20 mouse cellular contexts compared by ENCODE assay signal in the genomic region with DNA sequence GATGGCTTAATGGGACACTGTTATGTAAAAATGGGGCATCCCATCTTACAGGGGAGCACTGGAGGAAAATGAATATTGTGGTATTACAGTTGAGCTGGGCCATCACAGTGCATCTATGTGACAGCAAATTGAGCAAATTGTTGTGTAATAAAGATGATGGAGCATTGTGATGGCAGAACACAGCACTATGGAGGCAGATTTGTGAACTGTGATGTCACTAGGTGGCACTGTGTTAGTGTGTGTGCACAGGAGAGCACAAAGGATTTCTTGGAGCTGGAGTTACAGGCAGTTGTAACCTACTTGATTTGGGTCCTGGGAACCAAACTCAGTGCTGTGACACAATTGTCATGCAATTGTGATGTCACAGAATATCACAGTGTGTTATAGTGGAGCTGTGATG. TPM values are rescaled to one million over a fixed set of nuclear protein-coding genes. Genes with fewer than 3 reads are reported as not detected.
A peak's percentile ranks its signal among the peaks of the same experiment; 100 is the strongest.
DNase-seq lines count a peak whose midpoint lies in the region; ATAC-seq and TF ChIP-seq lines count a peak whose summit lies in the region.
"Had no signal": no experiment of that assay in that cellular context is flagged by ENCODE, and none has a peak within 500 bp of the region (broad histone marks: within the 10 kb centered on the region; RNA-seq: fewer than 3 reads in every experiment).

No protein-coding gene starts in this region.

- ATAC-seq in intestine, postnatal 0 days, result no peak
- no peak for ATAC-seq in intestine, embryonic 16.5 days
- ATAC-seq in midbrain, embryonic 12.5 days (ENCODE audit: low FRiP score, low read depth), result 0 out of 2 replicates have a peak, but pooled peaks have one; percentile 21
- no peak for ATAC-seq in midbrain, embryonic 16.5 days
- ATAC-seq in inflammation-experienced regulatory T-cells, adult 6 months, result no peak

- H3K4me3 ChIP-seq in intestine, postnatal 0 days (ENCODE audit: low read depth, low read length), result no peak overlapping the region
- H3K4me3 ChIP-seq in intestine, embryonic 16.5 days (ENCODE audit: low read length), result no peak overlapping the region
- H3K4me3 ChIP-seq in midbrain, embryonic 12.5 days, result no peak overlapping the region
- no peak overlapping the region for H3K4me3 ChIP-seq in midbrain, embryonic 16.5 days (ENCODE audit: low read depth, low read length)
- H3K4me3 ChIP-seq: heart, embryonic 10.5 days; limb, embryonic 13.5 days had no signal

- H3K27me3 ChIP-seq in intestine, postnatal 0 days (replicated peaks; ENCODE audit: control insufficient read depth, insufficient read depth, low read length), result no peaks in the 10 kb centered on the region
- no peaks in the 10 kb centered on the region for H3K27me3 ChIP-seq in intestine, embryonic 16.5 days (replicated peaks; ENCODE audit: control insufficient read depth, insufficient read depth, low read length)
- no peaks in the 10 kb centered on the region for H3K27me3 ChIP-seq in midbrain, embryonic 12.5 days
- no peaks in the 10 kb centered on the region for H3K27me3 ChIP-seq in midbrain, embryonic 16.5 days (ENCODE audit: control insufficient read depth, insufficient read depth, low read depth, low read length)
- H3K27me3 ChIP-seq: limb, embryonic 13.5 days had no signal

- no peaks in the 10 kb centered on the region for H3K9me3 ChIP-seq in intestine, postnatal 0 days (ENCODE audit: control insufficient read depth)
- H3K9me3 ChIP-seq in intestine, embryonic 16.5 days (ENCODE audit: control insufficient read depth, low read length), result no peaks in the 10 kb centered on the region
- no peaks in the 10 kb centered on the region for H3K9me3 ChIP-seq in midbrain, embryonic 12.5 days
- no peaks in the 10 kb centered on the region for H3K9me3 ChIP-seq in midbrain, embryonic 16.5 days (replicated peaks; ENCODE audit: control insufficient read depth, low read length, poor library complexity, severe bottlenecking)
- H3K9me3 ChIP-seq: heart, embryonic 10.5 days; limb, embryonic 13.5 days had no signal

- H3K4me2 ChIP-seq in intestine, postnatal 0 days (replicated peaks; ENCODE audit: low read depth), result no peak overlapping the region
- no peak overlapping the region for H3K4me2 ChIP-seq in intestine, embryonic 16.5 days (ENCODE audit: low read depth, low read length)
- no peak overlapping the region for H3K4me2 ChIP-seq in midbrain, embryonic 12.5 days (replicated peaks)
- no peak overlapping the region for H3K4me2 ChIP-seq in midbrain, embryonic 16.5 days (ENCODE audit: low read length)
- H3K4me2 ChIP-seq: limb, embryonic 13.5 days had no signal

- H3K27ac ChIP-seq in intestine, postnatal 0 days (ENCODE audit: low read depth, low read length), result no peak overlapping the region
- H3K27ac ChIP-seq in intestine, embryonic 16.5 days (ENCODE audit: low read length), result no peak overlapping the region
- no peak overlapping the region for H3K27ac ChIP-seq in midbrain, embryonic 12.5 days (replicated peaks)
- no peak overlapping the region for H3K27ac ChIP-seq in midbrain, embryonic 16.5 days (ENCODE audit: low read length)
- H3K27ac ChIP-seq: heart, embryonic 10.5 days; limb, embryonic 13.5 days; macrophage had no signal

- DNase-seq in ES-CJ7 (ENCODE audit: low read depth, low spot score), result peak; percentile 34
- DNase-seq in embryo, embryonic 11 days, result peak; percentile 3
- DNase-seq: cerebellum, adult 11-12 months; gastrocnemius, postnatal 36 days; kidney, postnatal 36 days; layer of hippocampus, postnatal 36 days; lung, adult 18-20 months had no signal

- TF ChIP-seq CTCF in intestine, postnatal 0 days (IDR thresholded peaks at IDR 0.05; ENCODE audit: low read depth), result peak; percentile 43

- no peak overlapping the region for H3K9ac ChIP-seq in intestine, postnatal 0 days (ENCODE audit: low read depth, low read length)
- H3K9ac ChIP-seq in intestine, embryonic 16.5 days (ENCODE audit: low read depth, low read length), result no peak overlapping the region
- no peak overlapping the region for H3K9ac ChIP-seq in midbrain, embryonic 12.5 days (replicated peaks)
- no peak overlapping the region for H3K9ac ChIP-seq in midbrain, embryonic 16.5 days (ENCODE audit: low read depth, low read length)
- H3K9ac ChIP-seq: limb, embryonic 13.5 days had no signal

- H3K36me3 ChIP-seq in intestine, postnatal 0 days (ENCODE audit: control insufficient read depth, insufficient read depth), result no peaks in the 10 kb centered on the region
- no peaks in the 10 kb centered on the region for H3K36me3 ChIP-seq in intestine, embryonic 16.5 days (ENCODE audit: control insufficient read depth, insufficient read depth, low read length)
- H3K36me3 ChIP-seq in midbrain, embryonic 12.5 days, result no peaks in the 10 kb centered on the region
- H3K36me3 ChIP-seq in midbrain, embryonic 16.5 days (ENCODE audit: control insufficient read depth, insufficient read depth, low read length), result no peaks in the 10 kb centered on the region
- H3K36me3 ChIP-seq: heart, embryonic 10.5 days; limb, embryonic 13.5 days had no signal

- H3K4me1 ChIP-seq in intestine, postnatal 0 days (replicated peaks; ENCODE audit: control insufficient read depth, insufficient read depth, low read length), result no peaks in the 10 kb centered on the region
- no peaks in the 10 kb centered on the region for H3K4me1 ChIP-seq in intestine, embryonic 16.5 days (ENCODE audit: control insufficient read depth, insufficient read depth, low read length)
- no peaks in the 10 kb centered on the region for H3K4me1 ChIP-seq in midbrain, embryonic 12.5 days
- 0 out of 2 replicates have a peak, but pooled peaks cover 3% of the 10 kb centered on the region for H3K4me1 ChIP-seq in midbrain, embryonic 16.5 days (ENCODE audit: control insufficient read depth, insufficient read depth, low read length)
- H3K4me1 ChIP-seq: heart, embryonic 10.5 days; limb, embryonic 13.5 days had no signal

RNA-seq across cellular contexts. Expression of a gene that starts 12.7 kb away (rescaled TPM):
- polyA plus RNA-seq in intestine, postnatal 0 days (2015; fragmentation: Nextera tagmentation; extraction: Ambion mirVana), result not detected in 2 replicates
- not detected in 2 replicates for polyA plus RNA-seq in intestine, embryonic 16.5 days (2015; fragmentation: Nextera tagmentation; extraction: Ambion mirVana)
- polyA plus RNA-seq in midbrain, embryonic 12.5 days (2016; fragmentation: Nextera tagmentation; extraction: Ambion mirVana), result not detected in 2 replicates
- not detected in 2 replicates for polyA plus RNA-seq in midbrain, embryonic 16.5 days (2015; fragmentation: Nextera tagmentation; extraction: Ambion mirVana)
- not detected for polyA plus RNA-seq in inflammation-experienced regulatory T-cells, adult 6 months (2017; shearing (Covaris generic))
- polyA plus RNA-seq: frontal cortex, adult 2 months; heart, embryonic 10.5 days; intestine, embryonic 14.5 days; limb, embryonic 13.5 days; macrophage; neural tube, embryonic 14.5 days; small intestine, adult 2 months; thymus, postnatal 0 days had no signal

RNA-seq across cellular contexts. Expression of a gene that starts 16.4 kb away (rescaled TPM):
- polyA plus RNA-seq in intestine, postnatal 0 days (2015; fragmentation: Nextera tagmentation; extraction: Ambion mirVana), result not detected in 2 replicates
- polyA plus RNA-seq in intestine, embryonic 16.5 days (2015; fragmentation: Nextera tagmentation; extraction: Ambion mirVana), result not detected in 2 replicates
- polyA plus RNA-seq in midbrain, embryonic 12.5 days (2016; fragmentation: Nextera tagmentation; extraction: Ambion mirVana), result not detected in 2 replicates
- not detected in 2 replicates for polyA plus RNA-seq in midbrain, embryonic 16.5 days (2015; fragmentation: Nextera tagmentation; extraction: Ambion mirVana)
- not detected for polyA plus RNA-seq in inflammation-experienced regulatory T-cells, adult 6 months (2017; shearing (Covaris generic))
- polyA plus RNA-seq: frontal cortex, adult 2 months; heart, embryonic 10.5 days; intestine, embryonic 14.5 days; limb, embryonic 13.5 days; macrophage; neural tube, embryonic 14.5 days; small intestine, adult 2 months; thymus, postnatal 0 days had no signal

RNA-seq across cellular contexts. Expression of a gene that starts 26.5 kb away (rescaled TPM):
- not detected in 2 replicates for polyA plus RNA-seq in intestine, postnatal 0 days (2015; fragmentation: Nextera tagmentation; extraction: Ambion mirVana)
- not detected in 2 replicates for polyA plus RNA-seq in intestine, embryonic 16.5 days (2015; fragmentation: Nextera tagmentation; extraction: Ambion mirVana)
- not detected in 2 replicates for polyA plus RNA-seq in midbrain, embryonic 12.5 days (2016; fragmentation: Nextera tagmentation; extraction: Ambion mirVana)
- polyA plus RNA-seq in midbrain, embryonic 16.5 days (2015; fragmentation: Nextera tagmentation; extraction: Ambion mirVana), result not detected in 2 replicates
- not detected for polyA plus RNA-seq in inflammation-experienced regulatory T-cells, adult 6 months (2017; shearing (Covaris generic))
- polyA plus RNA-seq: frontal cortex, adult 2 months; heart, embryonic 10.5 days; intestine, embryonic 14.5 days; limb, embryonic 13.5 days; macrophage; neural tube, embryonic 14.5 days; small intestine, adult 2 months; thymus, postnatal 0 days had no signal

RNA-seq across cellular contexts. Expression of a gene that starts 34.1 kb away (rescaled TPM):
- not detected in 2 replicates for polyA plus RNA-seq in intestine, postnatal 0 days (2015; fragmentation: Nextera tagmentation; extraction: Ambion mirVana)
- polyA plus RNA-seq in intestine, embryonic 16.5 days (2015; fragmentation: Nextera tagmentation; extraction: Ambion mirVana), result not detected in 2 replicates
- not detected in 2 replicates for polyA plus RNA-seq in midbrain, embryonic 12.5 days (2016; fragmentation: Nextera tagmentation; extraction: Ambion mirVana)
- not detected in 2 replicates for polyA plus RNA-seq in midbrain, embryonic 16.5 days (2015; fragmentation: Nextera tagmentation; extraction: Ambion mirVana)
- not detected for polyA plus RNA-seq in inflammation-experienced regulatory T-cells, adult 6 months (2017; shearing (Covaris generic))
- polyA plus RNA-seq: frontal cortex, adult 2 months; heart, embryonic 10.5 days; intestine, embryonic 14.5 days; limb, embryonic 13.5 days; macrophage; neural tube, embryonic 14.5 days; small intestine, adult 2 months; thymus, postnatal 0 days had no signal

RNA-seq across cellular contexts. Expression of a gene that starts 45.5 kb away (rescaled TPM):
- polyA plus RNA-seq in intestine, postnatal 0 days (2015; fragmentation: Nextera tagmentation; extraction: Ambion mirVana), result not detected in 2 replicates
- not detected in 2 replicates for polyA plus RNA-seq in intestine, embryonic 16.5 days (2015; fragmentation: Nextera tagmentation; extraction: Ambion mirVana)
- not detected in 2 replicates for polyA plus RNA-seq in midbrain, embryonic 12.5 days (2016; fragmentation: Nextera tagmentation; extraction: Ambion mirVana)
- polyA plus RNA-seq in midbrain, embryonic 16.5 days (2015; fragmentation: Nextera tagmentation; extraction: Ambion mirVana), result not detected in 2 replicates
- polyA plus RNA-seq in inflammation-experienced regulatory T-cells, adult 6 months (2017; shearing (Covaris generic)), result not detected
- polyA plus RNA-seq: frontal cortex, adult 2 months; heart, embryonic 10.5 days; intestine, embryonic 14.5 days; macrophage; neural tube, embryonic 14.5 days; small intestine, adult 2 months; thymus, postnatal 0 days had no signal
